Mouse (Mus musculus) ES-E14 (cell line): Measurements from ENCODE around the gene Dlg2. TPM values are rescaled to one million over a fixed set of nuclear protein-coding genes. Genes with fewer than 3 reads are reported as not detected.

Experiments used
- DNase-seq: peaks from one replicate; pipeline ENCODE4 v3.0.0-alpha.2; 2013; ENCODE audit warnings: low read depth, low spot score
- H3K27ac ChIP-seq: 2 replicates; pipeline ENCODE4 v1.5.1; 2012; ENCODE audit warnings: low read depth, mild to moderate bottlenecking, low read length, moderate library complexity, mixed read lengths; ENCODE audit not compliant: poor library complexity, insufficient read depth, severe bottlenecking
- H3K36me3 ChIP-seq: 2 replicates; pipeline ENCODE4 v1.6.1; 2012; ENCODE audit warnings: mild to moderate bottlenecking, low read length, moderate library complexity, mixed read lengths; ENCODE audit not compliant: control insufficient read depth, poor library complexity, insufficient read depth, severe bottlenecking
- H3K4me1 ChIP-seq, 2 experiments: fragments of 150-350 bp in 1 of 2; sonication (generic) in 1 of 2; 2 replicates each; pipeline ENCODE4 v1.6.1; 2012; ENCODE audit warnings: low read length in 2 of 2, mild to moderate bottlenecking in 1 of 2, mixed read lengths in 1 of 2; ENCODE audit not compliant: control insufficient read depth in 2 of 2, insufficient read depth in 2 of 2, poor library complexity in 1 of 2
- H3K4me3 ChIP-seq, 2 experiments: fragments of 150-350 bp in 1 of 2; sonication (generic) in 1 of 2; 2 replicates each; pipeline ENCODE4 v1.5.1; 2012; ENCODE audit warnings: low read length in 2 of 2, low read depth in 1 of 2, mild to moderate bottlenecking in 1 of 2, mixed read lengths in 1 of 2; ENCODE audit not compliant: insufficient read depth in 1 of 2, poor library complexity in 1 of 2, severe bottlenecking in 1 of 2
- H3K9ac ChIP-seq: 2 replicates; pipeline ENCODE4 v1.6.1; 2012; ENCODE audit warnings: low read depth, mild to moderate bottlenecking, low read length, mixed read lengths; ENCODE audit not compliant: poor library complexity, insufficient read depth, severe bottlenecking
- H3K9me3 ChIP-seq: fragments of 150-350 bp; sonication (generic); 2 replicates; pipeline ENCODE4 v1.6.1; 2012; ENCODE audit warnings: low read depth, mild to moderate bottlenecking, low read length; ENCODE audit not compliant: control insufficient read depth, insufficient read depth
- CHD2 ChIP-seq: IDR thresholded peaks from 2 replicates; pipeline ENCODE4 v1.6.1; 2014; ENCODE audit warnings: mild to moderate bottlenecking, low read depth, low read length, inconsistent platforms
- HCFC1 ChIP-seq: IDR thresholded peaks from 2 replicates; pipeline ENCODE4 v1.6.1; 2012; ENCODE audit warnings: low read length, inconsistent platforms, borderline replicate concordance; ENCODE audit not compliant: insufficient read depth
- MAFK ChIP-seq: IDR thresholded peaks from 2 replicates; pipeline ENCODE4 v1.6.1; 2014; ENCODE audit warnings: mild to moderate bottlenecking, low read depth, low read length, inconsistent platforms; ENCODE audit not compliant: insufficient read depth
- ZC3H11A ChIP-seq: IDR thresholded peaks from 2 replicates; pipeline ENCODE4 v1.6.1; 2012; ENCODE audit warnings: low read depth, mild to moderate bottlenecking, inconsistent platforms, low read length, borderline replicate concordance
- ZNF384 ChIP-seq: IDR thresholded peaks from 2 replicates; pipeline ENCODE4 v1.6.1; 2012; ENCODE audit warnings: low read depth, low read length, inconsistent platforms
- in situ Hi-C, 2 experiments: fragments of 600-800 bp; cut with MboI; formaldehyde crosslinking; loops; one replicate each; pipeline ENCODE4 v1.15.1; 2025; ENCODE audit warnings: low sequenced_read_pairs in 2 of 2, inconsistent platforms in 1 of 2; ENCODE audit not compliant: unreplicated experiment in 2 of 2
- total RNA-seq: library from RNA; depleted of rRNA; stranded (reverse); fragments of 300-350 nt; gene quantifications from 2 replicates; pipeline ENCODE4 v1.2.3, GENCODE M21; 2012

Dlg2 gene
- total RNA-seq, 1 experiment: 0.13 TPM

DNA sequence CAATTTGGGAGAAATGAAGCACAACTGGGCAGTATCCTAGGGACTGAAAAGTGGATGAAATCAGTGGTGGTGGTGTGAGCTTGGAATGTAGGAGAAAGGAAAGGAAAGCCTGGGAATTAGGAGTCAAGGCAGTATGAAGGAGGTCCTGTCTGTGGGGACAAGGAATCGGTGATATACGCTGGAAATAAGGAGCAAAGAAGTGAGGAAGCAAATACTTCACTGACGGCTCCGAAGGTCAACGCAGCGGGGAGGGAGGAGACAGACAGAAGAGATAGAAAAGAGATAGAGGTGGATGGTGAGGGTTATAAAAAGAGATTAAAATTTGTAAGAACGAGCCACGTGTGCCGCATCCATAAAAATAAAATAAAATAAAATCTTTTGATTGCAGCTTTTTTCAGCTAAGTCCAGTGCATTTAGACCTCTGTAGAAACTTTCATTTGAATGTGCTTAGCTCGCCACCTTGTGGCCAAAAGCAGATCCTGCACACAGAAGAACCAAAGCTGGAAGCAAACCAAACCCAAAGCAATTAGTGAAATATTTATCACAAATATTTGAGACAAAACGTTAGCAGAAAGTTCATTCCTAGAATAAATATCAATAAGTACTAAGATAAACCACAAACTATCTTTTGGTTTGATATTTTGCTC, 955.2 kb downstream of the Dlg2 start:
- Histone ChIP-seq H3K36me3 (no peaks in the 10 kb centered on the region), H3K4me1 (no peaks in the 10 kb centered on the region), H3K27ac (no peak overlapping the region), H3K9me3 (no peaks in the 10 kb centered on the region), H3K9ac (no peak overlapping the region), H3K4me3 (no peak overlapping the region)
- in situ Hi-C loops: loop anchor here in 1 of 2 experiments (25.0 kb wide), 1 partner anchor 944 kb away; the partner anchor contains the start of genes Dlg2 and Tmem126b
- DNase-seq: peak; percentile 13
- peak; percentile 84 for TF ChIP-seq ZC3H11A
- no peak for TF ChIP-seq HCFC1
- no peak for TF ChIP-seq ZNF384
- no peak for TF ChIP-seq MAFK
- TF ChIP-seq CHD2: no peak

DNA sequence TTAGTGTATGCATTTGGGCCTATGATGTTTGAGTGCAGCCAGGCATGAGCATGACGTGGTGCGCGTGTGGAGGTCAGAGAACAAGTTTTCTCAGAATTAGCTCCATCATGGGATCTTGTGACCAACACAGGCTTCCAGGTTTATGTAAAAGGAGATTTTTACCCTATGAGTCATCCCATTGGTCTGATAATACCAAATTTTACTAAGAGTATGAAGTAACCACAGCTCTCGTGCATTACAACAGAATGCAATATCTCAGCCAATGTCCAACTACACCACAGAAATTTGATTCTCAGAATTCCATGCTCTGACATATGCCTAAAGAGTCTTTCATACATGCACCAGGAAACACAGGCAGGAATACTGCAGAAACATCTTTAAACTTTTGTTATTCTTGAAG, 956.1 kb downstream of the Dlg2 start:
- H3K9me3 ChIP-seq: no peaks in the 10 kb centered on the region
- no peak overlapping the region for H3K9ac ChIP-seq
- TF ChIP-seq MAFK (no peak), ZC3H11A (no peak), HCFC1 (no peak), ZNF384 (no peak), CHD2 (no peak)
- H3K27ac ChIP-seq: no peak overlapping the region
- no peaks in the 10 kb centered on the region for H3K36me3 ChIP-seq
- in situ Hi-C loops: loop anchor here in 1 of 2 experiments (25.0 kb wide), 1 partner anchor 945 kb away; the partner anchor contains the start of genes Dlg2 and Tmem126b
- H3K4me3 ChIP-seq: no peak overlapping the region
- no peaks in the 10 kb centered on the region for H3K4me1 ChIP-seq
- no peak for DNase-seq

DNA sequence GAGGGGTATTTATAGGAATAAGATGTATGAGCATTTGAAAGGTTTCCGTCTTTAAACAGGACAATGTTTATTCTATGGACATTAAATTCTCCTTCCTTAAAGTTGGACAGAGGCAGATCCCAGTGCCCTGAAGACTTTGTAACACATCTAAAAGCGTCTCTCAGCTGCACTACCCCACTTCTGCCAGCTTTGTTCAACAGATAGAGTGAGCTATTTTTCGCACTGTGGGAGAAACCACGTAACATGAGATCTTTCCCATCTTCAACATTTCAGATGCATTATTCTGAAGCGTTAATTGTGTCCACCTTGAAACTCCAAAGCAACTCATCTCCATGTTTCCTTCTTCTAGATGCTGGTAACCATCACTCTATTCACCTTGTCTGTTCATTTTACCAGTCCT, 958.3 kb downstream of the Dlg2 start:
- in situ Hi-C loops: loop anchor here in 1 of 2 experiments (25.0 kb wide), 1 partner anchor 947 kb away; the partner anchor contains the start of genes Dlg2 and Tmem126b
- Histone ChIP-seq H3K4me3 (no peak overlapping the region), H3K27ac (no peak overlapping the region), H3K9me3 (no peaks in the 10 kb centered on the region), H3K4me1 (no peaks in the 10 kb centered on the region), H3K9ac (no peak overlapping the region), H3K36me3 (no peaks in the 10 kb centered on the region)
- no peak for DNase-seq
- TF ChIP-seq ZNF384 (no peak), ZC3H11A (no peak), MAFK (no peak), CHD2 (no peak), HCFC1 (no peak)

DNA sequence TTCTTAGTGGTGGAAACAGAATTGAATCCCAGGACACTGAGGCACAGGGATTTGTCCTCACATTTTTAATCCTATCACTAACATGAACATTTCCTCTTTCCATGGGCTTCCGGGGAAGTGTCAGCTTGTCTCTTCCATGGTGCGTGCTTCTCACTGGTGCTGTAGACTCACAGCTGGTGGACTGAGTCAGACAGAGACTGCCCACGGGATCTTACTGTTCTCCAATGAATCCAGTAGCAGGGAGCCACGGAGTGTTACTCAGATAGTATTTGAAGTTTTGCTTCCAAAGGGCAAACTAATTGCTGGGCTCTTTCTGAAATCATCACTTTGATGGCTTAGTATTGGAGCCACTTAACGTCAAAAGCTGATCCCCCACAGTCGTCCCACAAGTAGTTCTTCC, 963.9 kb downstream of the Dlg2 start:
- no peak overlapping the region for H3K27ac ChIP-seq
- H3K36me3 ChIP-seq: no peaks in the 10 kb centered on the region
- no peak overlapping the region for H3K9ac ChIP-seq
- no peak overlapping the region for H3K4me3 ChIP-seq
- TF ChIP-seq MAFK (no peak), ZC3H11A (no peak), CHD2 (no peak), HCFC1 (no peak), ZNF384 (no peak)
- DNase-seq: no peak
- in situ Hi-C loops: loop anchor here in 1 of 2 experiments (25.0 kb wide), 1 partner anchor 953 kb away; the partner anchor contains the start of genes Dlg2 and Tmem126b
- H3K9me3 ChIP-seq: no peaks in the 10 kb centered on the region
- H3K4me1 ChIP-seq: no peaks in the 10 kb centered on the region
